26 mouse cellular contexts compared by ENCODE assay signal in genomic region chr6:101301154-101301553, GRCm38 (mm10).
DNase-seq lines count a peak whose midpoint lies in the region; ATAC-seq and TF ChIP-seq lines count a peak whose summit lies in the region.
"Had no signal": no experiment of that assay in that cellular context is flagged by ENCODE, and none has a peak within 500 bp of the region (broad histone marks: within the 10 kb centered on the region; RNA-seq: fewer than 3 reads in every experiment).

No protein-coding gene starts in this region.

- no peaks in the 10 kb centered on the region for H3K27me3 ChIP-seq in heart, adult 2 months (ENCODE audit: control insufficient read depth, insufficient read depth, low read length)
- H3K27me3 ChIP-seq in cerebellum, adult 2 months (ENCODE audit: control insufficient read depth, insufficient read depth, low read length): no peaks in the 10 kb centered on the region
- no peaks in the 10 kb centered on the region for H3K27me3 ChIP-seq in forebrain, embryonic 15.5 days
- H3K27me3 ChIP-seq: CH12.LX; embryonic facial prominence, embryonic 13.5 days; embryonic facial prominence, embryonic 15.5 days; Patski had no signal

- H3K27ac ChIP-seq in heart, adult 2 months: no peak overlapping the region
- H3K27ac ChIP-seq in cerebellum, adult 2 months (ENCODE audit: insufficient read depth, low read length): no peak overlapping the region
- no peak overlapping the region for H3K27ac ChIP-seq in forebrain, embryonic 15.5 days (replicated peaks)
- H3K27ac ChIP-seq: embryonic facial prominence, embryonic 13.5 days; embryonic facial prominence, embryonic 15.5 days; forebrain, embryonic 10.5 days; forebrain, embryonic 12.5 days had no signal

- no peaks in the 10 kb centered on the region for H3K36me3 ChIP-seq in heart, adult 2 months (ENCODE audit: control insufficient read depth, insufficient read depth, low read length)
- no peaks in the 10 kb centered on the region for H3K36me3 ChIP-seq in forebrain, embryonic 15.5 days
- H3K36me3 ChIP-seq: embryonic facial prominence, embryonic 13.5 days; forebrain, embryonic 10.5 days; forebrain, embryonic 12.5 days; G1E had no signal

- no peak for TF ChIP-seq POLR2A in heart, adult 2 months (IDR thresholded peaks at IDR 0.05; ENCODE audit: insufficient read depth, low read depth, low read length)
- TF ChIP-seq POLR2A in cerebellum, adult 2 months (IDR thresholded peaks at IDR 0.05; ENCODE audit: borderline replicate concordance, insufficient read depth, low read length): no peak

- no peaks in the 10 kb centered on the region for H3K9me3 ChIP-seq in forebrain, embryonic 15.5 days
- H3K9me3 ChIP-seq: embryonic facial prominence, embryonic 13.5 days; embryonic facial prominence, embryonic 15.5 days; forebrain, embryonic 10.5 days; forebrain, embryonic 12.5 days had no signal

- WGBS in heart, adult 2 months: 94% methylated on average over 8 of the region's 8 CpGs
- WGBS in cerebellum, adult 2 months: 92% methylated on average over 8 of the region's 8 CpGs
- WGBS in forebrain, embryonic 15.5 days: 86% methylated on average over 8 of the region's 8 CpGs

- H3K9ac ChIP-seq in heart, adult 2 months (ENCODE audit: low read depth, low read length): no peak overlapping the region
- no peak overlapping the region for H3K9ac ChIP-seq in forebrain, embryonic 15.5 days (replicated peaks)
- H3K9ac ChIP-seq: embryonic facial prominence, embryonic 13.5 days; embryonic facial prominence, embryonic 15.5 days; forebrain, embryonic 12.5 days; forebrain, postnatal 0 days had no signal

- no peak for TF ChIP-seq EP300 in heart, adult 2 months (IDR thresholded peaks at IDR 0.05; ENCODE audit: insufficient read depth, low read depth, low read length)

- intact Hi-C loops in heart, adult 2 months (cut with DNase I): no loop called here

- TF ChIP-seq CTCF in heart, adult 2 months (IDR thresholded peaks at IDR 0.05): no peak
- TF ChIP-seq CTCF in cerebellum, adult 2 months (IDR thresholded peaks at IDR 0.05; ENCODE audit: borderline replicate concordance, insufficient read depth, low read depth, low read length): no peak

- ATAC-seq in megakaryocyte progenitor cell, adult 5-6 weeks (replicated peaks; ENCODE audit: poor library complexity): peak; percentile 60
- ATAC-seq in forebrain, embryonic 15.5 days (replicated peaks): no peak
- ATAC-seq: activated CD4-positive, CD25-positive, alpha-beta regulatory T cell, adult 4 months; CD4-positive, CD25-positive, alpha-beta regulatory T cell, adult 4 months; forebrain, embryonic 14.5 days; forebrain, postnatal 0 days; Patski had no signal

- DNase-seq in heart, adult 11 months: peak; percentile 15
- DNase-seq in heart, adult 2 months: no peak
- no peak for DNase-seq in cerebellum, adult 2 months
- DNase-seq: adrenal gland, adult 8-10 months; adrenal gland, postnatal 14 days; adrenal gland, postnatal 36 days; B cell, adult 2 months; cerebellum, adult 11-12 months; cerebellum, adult 8-10 months; cerebellum, adult 9-11 months; cerebellum, postnatal 14 days; cerebellum, postnatal 36 days; embryo, embryonic 11 days; forebrain, postnatal 0 days had no signal

- peaks cover 2% of the 10 kb centered on the region; the same call in 1 of the 2 replicates for H3K79me2 ChIP-seq in heart, adult 2 months (replicated peaks; ENCODE audit: control insufficient read depth, insufficient read depth, low read length)

- no peak overlapping the region for H3K4me3 ChIP-seq in heart, adult 2 months
- H3K4me3 ChIP-seq in cerebellum, adult 2 months (replicated peaks; ENCODE audit: insufficient read depth, low read depth, low read length): no peak overlapping the region
- H3K4me3 ChIP-seq in forebrain, embryonic 15.5 days: no peak overlapping the region
- H3K4me3 ChIP-seq: embryonic facial prominence, embryonic 13.5 days; embryonic facial prominence, embryonic 15.5 days; forebrain, embryonic 10.5 days; forebrain, embryonic 12.5 days had no signal

- H3K4me2 ChIP-seq in forebrain, embryonic 15.5 days (replicated peaks): no peak overlapping the region
- H3K4me2 ChIP-seq: embryonic facial prominence, embryonic 13.5 days; embryonic facial prominence, embryonic 15.5 days; forebrain, embryonic 12.5 days had no signal

- no peaks in the 10 kb centered on the region for H3K4me1 ChIP-seq in heart, adult 2 months (ENCODE audit: control insufficient read depth, insufficient read depth, low read length)
- H3K4me1 ChIP-seq in cerebellum, adult 2 months (ENCODE audit: control insufficient read depth, insufficient read depth, low read length): no peaks in the 10 kb centered on the region
- no peaks in the 10 kb centered on the region for H3K4me1 ChIP-seq in forebrain, embryonic 15.5 days
